Mouse (Mus musculus) cerebellum, adult 8-10 months (tissue): Measurements from ENCODE around the gene Fsip1.

Experiments
- DNase-seq: peaks from one replicate; pipeline ENCODE4 v3.0.0; 2022

The Fsip1 gene

GRCm38 (mm10) chr2:118084693-118085092 is 172.1 kb downstream of the Fsip1 start:
- no peak for DNase-seq

- no peak for DNase-seq
Measured at GRCm38 (mm10) chr2:118083652-118084051, 173.1 kb downstream of the Fsip1 start.

GRCm38 (mm10) chr2:118081581-118081980 is 175.2 kb downstream of the Fsip1 start:
- no peak for DNase-seq
